ENCODE assay signal across 33 mouse cellular contexts in the genomic region with DNA sequence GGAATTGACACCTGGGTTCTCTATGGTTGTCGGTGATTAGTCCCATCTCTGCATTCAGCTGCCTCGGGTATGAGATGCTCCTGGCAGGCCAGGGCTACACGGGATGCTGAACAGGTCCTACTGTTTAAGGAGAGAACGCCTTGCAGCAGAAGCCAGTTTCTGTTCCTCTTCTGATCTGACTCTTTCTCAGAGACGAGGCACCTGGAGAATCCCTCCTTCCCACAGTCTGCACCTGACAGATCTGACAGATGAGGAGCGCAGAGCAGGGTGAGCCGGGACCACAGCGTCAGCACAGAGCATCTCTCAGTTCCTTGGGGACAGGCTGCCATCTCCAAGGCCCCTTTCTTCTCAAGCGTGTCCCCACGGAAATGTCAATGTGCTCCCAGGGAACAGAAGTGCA.
"Had no signal": no experiment of that assay in that cellular context is flagged by ENCODE, and none has a peak within 500 bp of the region (broad histone marks: within the 10 kb centered on the region; RNA-seq: fewer than 3 reads in every experiment).

No protein-coding gene starts in this region.

- H3K4me3 ChIP-seq: heart, embryonic 12.5 days; heart, embryonic 13.5 days; heart, embryonic 15.5 days; hindbrain, embryonic 10.5 days; hindbrain, embryonic 12.5 days; hindbrain, embryonic 13.5 days; hindbrain, embryonic 15.5 days; intestine, embryonic 15.5 days; kidney, embryonic 15.5 days; layer of hippocampus, adult 2 months; left cerebral cortex, adult 2 months had no signal

- H3K9ac ChIP-seq: heart, embryonic 12.5 days; heart, embryonic 13.5 days; heart, embryonic 15.5 days; hindbrain, embryonic 12.5 days; hindbrain, embryonic 13.5 days; hindbrain, embryonic 14.5 days; hindbrain, embryonic 15.5 days; intestine, embryonic 15.5 days; kidney, embryonic 15.5 days had no signal

- ATAC-seq: hindbrain, embryonic 16.5 days; hindbrain, postnatal 0 days; inflammation-experienced regulatory T-cells, adult 6 months; intestine, embryonic 15.5 days; intestine, embryonic 16.5 days; intestine, postnatal 0 days had no signal

- H3K36me3 ChIP-seq: heart, embryonic 12.5 days; heart, embryonic 13.5 days; heart, embryonic 15.5 days; hindbrain, embryonic 10.5 days; hindbrain, embryonic 12.5 days; hindbrain, embryonic 13.5 days; hindbrain, embryonic 15.5 days; intestine, embryonic 15.5 days; kidney, embryonic 15.5 days had no signal

- H3K9me3 ChIP-seq: heart, embryonic 12.5 days; heart, embryonic 13.5 days; heart, embryonic 15.5 days; hindbrain, embryonic 10.5 days; hindbrain, embryonic 12.5 days; hindbrain, embryonic 13.5 days; hindbrain, embryonic 15.5 days; intestine, embryonic 15.5 days; kidney, embryonic 15.5 days had no signal

- H3K27me3 ChIP-seq: heart, embryonic 12.5 days; heart, embryonic 13.5 days; heart, embryonic 15.5 days; intestine, embryonic 15.5 days; kidney, embryonic 15.5 days had no signal

- DNase-seq: heart, postnatal 14 days; heart, postnatal 36 days; heart, postnatal 4 days; kidney, adult 11 months; kidney, adult 18-20 months; kidney, adult 2 months; kidney, adult 8-10 months; kidney, adult 9 months; kidney, postnatal 10 days; kidney, postnatal 14 days; kidney, postnatal 25 days; kidney, postnatal 36 days; layer of hippocampus, adult 9-11 months; layer of hippocampus, postnatal 36 days had no signal

- H3K4me2 ChIP-seq: heart, embryonic 11.5 days; heart, embryonic 12.5 days; heart, embryonic 13.5 days; heart, embryonic 15.5 days; hindbrain, embryonic 12.5 days; hindbrain, embryonic 13.5 days; hindbrain, embryonic 14.5 days; hindbrain, embryonic 15.5 days; intestine, embryonic 15.5 days; kidney, embryonic 15.5 days had no signal

- H3K27ac ChIP-seq: heart, embryonic 13.5 days; heart, embryonic 15.5 days; hindbrain, embryonic 10.5 days; hindbrain, embryonic 12.5 days; hindbrain, embryonic 13.5 days; hindbrain, embryonic 14.5 days; hindbrain, embryonic 15.5 days; hindbrain, postnatal 0 days; intestine, embryonic 15.5 days; kidney, embryonic 15.5 days; kidney, postnatal 0 days; layer of hippocampus, adult 2 months; left cerebral cortex, adult 2 months had no signal

- H3K4me1 ChIP-seq: hindbrain, embryonic 12.5 days; hindbrain, embryonic 15.5 days had no signal
